Mouse (Mus musculus): Measurements from ENCODE around the gene D930020B18Rik.

- TF ChIP-seq CTCF (IDR thresholded peaks at IDR 0.05; ENCODE audit: low read depth) (no peak), EP300 (optimal IDR thresholded peaks at IDR 0.05) (no peak)
Observed at GRCm38 (mm10) chr10:121603556-121603955, 37.8 kb upstream of the D930020B18Rik start.

All from stomach, postnatal 0 days (tissue).